Mouse (Mus musculus): Measurements from ENCODE around the gene Ephb2. TPM values are rescaled to one million over a fixed set of nuclear protein-coding genes. Genes with fewer than 3 reads are reported as not detected.

The Ephb2 gene
- polyA plus RNA-seq, 1 experiment from 2014 or later, result 1.3 TPM

DNA sequence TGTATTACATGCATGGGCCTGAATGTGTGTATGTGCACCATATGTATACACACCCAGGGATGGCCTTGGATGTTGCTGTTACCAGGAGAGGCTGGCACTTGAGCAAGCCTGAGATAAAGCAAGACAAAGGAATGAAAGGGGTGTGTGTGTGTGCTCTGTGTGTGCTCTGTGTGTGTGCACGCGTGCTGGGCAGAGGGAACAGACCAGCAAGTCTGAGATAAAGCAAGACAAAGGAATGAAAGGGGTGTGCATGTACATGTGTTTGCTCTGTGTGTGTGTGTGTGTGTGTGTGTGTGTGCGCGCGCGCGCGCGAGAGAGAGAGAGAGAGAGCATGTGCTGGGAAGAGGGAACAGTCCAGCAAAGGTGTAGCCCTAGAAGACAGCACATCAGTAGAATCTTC is 125.4 kb downstream of the Ephb2 start:
- H3K9me3 ChIP-seq (replicated peaks), result no peaks in the 10 kb centered on the region
- H3K27me3 ChIP-seq, result no peaks in the 10 kb centered on the region; the same call in 1 of the 2 replicates
- no peak overlapping the region for H3K27ac ChIP-seq
- H3K36me3 ChIP-seq, result no peaks in the 10 kb centered on the region
- ATAC-seq (replicated peaks; ENCODE audit: insufficient number of reproducible peaks, insufficient read depth, low FRiP score, low read depth), result no peak
- peaks cover 11% of the 10 kb centered on the region for H3K4me1 ChIP-seq (replicated peaks)
- no peak overlapping the region for H3K4me3 ChIP-seq
- WGBS, result 93% methylated on average over 9 of the region's 9 CpGs
- H3K9ac ChIP-seq, result no peak overlapping the region
- no peak overlapping the region for H3K4me2 ChIP-seq

DNA sequence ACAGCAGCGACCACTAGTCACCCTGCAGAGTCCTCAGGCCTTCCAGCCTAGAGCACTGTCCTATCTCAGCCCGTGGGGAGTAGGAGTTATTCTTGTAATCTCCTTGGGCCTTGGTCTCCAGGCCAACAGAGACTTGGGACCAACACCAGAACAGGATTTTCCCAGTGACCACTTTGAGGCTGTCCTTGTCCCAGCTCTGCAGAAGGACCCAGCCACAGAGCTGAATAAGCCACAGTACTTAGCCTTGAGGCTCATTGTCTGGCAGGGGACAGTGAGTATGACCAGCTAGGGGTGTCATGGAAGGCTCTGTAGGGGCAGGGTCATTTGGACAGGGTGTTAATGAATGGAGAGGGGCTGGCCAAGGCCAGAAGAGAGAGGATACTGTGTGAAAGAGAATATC is 126.8 kb downstream of the Ephb2 start:
- Histone ChIP-seq H3K4me2 (no peak overlapping the region), H3K9me3 (replicated peaks) (no peaks in the 10 kb centered on the region), H3K27me3 (peaks cover 2% of the 10 kb centered on the region; the same call in 1 of the 2 replicates), H3K27ac (no peak overlapping the region), H3K4me1 (replicated peaks) (peaks cover 11% of the 10 kb centered on the region), H3K36me3 (no peaks in the 10 kb centered on the region), H3K9ac (no peak overlapping the region), H3K4me3 (no peak overlapping the region)
- WGBS, result 23% methylated on average over 2 of the region's 2 CpGs
- ATAC-seq (replicated peaks; ENCODE audit: insufficient number of reproducible peaks, insufficient read depth, low FRiP score, low read depth), result no peak

DNA sequence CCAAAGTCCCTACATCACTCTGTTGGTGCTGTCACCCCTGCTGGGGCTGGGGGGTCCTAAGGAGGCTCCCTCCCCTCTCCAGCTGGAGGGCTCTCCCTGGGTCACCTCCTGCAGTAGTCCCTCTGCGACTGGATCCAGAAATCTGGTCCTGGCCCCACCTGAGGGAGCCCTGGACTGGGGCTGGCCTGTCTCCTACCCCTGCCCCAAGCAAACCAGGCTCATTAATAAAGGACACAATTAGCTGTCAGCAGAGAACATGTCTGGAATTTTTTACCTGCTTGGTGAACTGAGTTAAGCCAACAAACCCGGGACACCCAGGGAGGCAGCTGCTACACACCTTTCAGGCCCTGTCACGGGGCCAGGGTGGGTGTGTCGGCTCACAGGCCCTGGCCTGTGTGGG is 129.1 kb downstream of the Ephb2 start:
- Histone ChIP-seq H3K4me2 (no peak overlapping the region), H3K27me3 (peaks cover 5% of the 10 kb centered on the region; the same call in 1 of the 2 replicates), H3K4me1 (replicated peaks) (peaks cover 11% of the 10 kb centered on the region), H3K36me3 (no peaks in the 10 kb centered on the region), H3K4me3 (no peak overlapping the region), H3K9ac (no peak overlapping the region), H3K27ac (no peak overlapping the region), H3K9me3 (replicated peaks) (no peaks in the 10 kb centered on the region)
- 78% methylated on average over 4 of the region's 4 CpGs for WGBS
- no peak for ATAC-seq (replicated peaks; ENCODE audit: insufficient number of reproducible peaks, insufficient read depth, low FRiP score, low read depth)

- Histone ChIP-seq H3K36me3 (no peaks in the 10 kb centered on the region), H3K9ac (no peak overlapping the region), H3K4me3 (no peak overlapping the region), H3K27me3 (peaks cover 5% of the 10 kb centered on the region; the same call in 1 of the 2 replicates), H3K4me1 (replicated peaks) (peaks cover 11% of the 10 kb centered on the region; the same call in 1 of the 2 replicates), H3K27ac (no peak overlapping the region), H3K9me3 (replicated peaks) (no peaks in the 10 kb centered on the region), H3K4me2 (no peak overlapping the region)
- WGBS, result 81% methylated on average over 5 of the region's 5 CpGs
- ATAC-seq (replicated peaks; ENCODE audit: insufficient number of reproducible peaks, insufficient read depth, low FRiP score, low read depth), result no peak
Measured at GRCm38 (mm10) chr4:136705091-136705490, 130.7 kb downstream of the Ephb2 start.

- WGBS, result 59% methylated on average over 3 of the region's 3 CpGs
- H3K4me1 ChIP-seq (replicated peaks), result peaks cover 11% of the 10 kb centered on the region; the same call in 1 of the 2 replicates
- no peak overlapping the region for H3K27ac ChIP-seq
- no peak overlapping the region for H3K4me2 ChIP-seq
- no peak overlapping the region for H3K9ac ChIP-seq
- ATAC-seq (replicated peaks; ENCODE audit: insufficient number of reproducible peaks, insufficient read depth, low FRiP score, low read depth), result no peak
- H3K9me3 ChIP-seq (replicated peaks), result no peaks in the 10 kb centered on the region
- H3K27me3 ChIP-seq, result peaks cover 5% of the 10 kb centered on the region; the same call in 1 of the 2 replicates
- H3K4me3 ChIP-seq, result no peak overlapping the region
- no peaks in the 10 kb centered on the region for H3K36me3 ChIP-seq
Measured at GRCm38 (mm10) chr4:136704551-136704950, 131.2 kb downstream of the Ephb2 start.

GRCm38 (mm10) chr4:136703351-136703750 is 132.4 kb downstream of the Ephb2 start:
- H3K27ac ChIP-seq, result no peak overlapping the region
- no peak overlapping the region for H3K9ac ChIP-seq
- peaks cover 11% of the 10 kb centered on the region; the same call in 1 of the 2 replicates for H3K27me3 ChIP-seq
- H3K4me2 ChIP-seq, result no peak overlapping the region
- WGBS, result 88% methylated on average over 11 of the region's 11 CpGs
- ATAC-seq (replicated peaks; ENCODE audit: insufficient number of reproducible peaks, insufficient read depth, low FRiP score, low read depth), result no peak
- no peaks in the 10 kb centered on the region for H3K9me3 ChIP-seq (replicated peaks)
- H3K4me1 ChIP-seq (replicated peaks), result peaks cover 1% of the 10 kb centered on the region; the same call in 1 of the 2 replicates
- no peaks in the 10 kb centered on the region for H3K36me3 ChIP-seq
- H3K4me3 ChIP-seq, result no peak overlapping the region

- 71% methylated on average over 8 of the region's 8 CpGs for WGBS
- Histone ChIP-seq H3K9me3 (replicated peaks) (no peaks in the 10 kb centered on the region), H3K27me3 (peaks cover 11% of the 10 kb centered on the region; the same call in 1 of the 2 replicates), H3K4me3 (no peak overlapping the region), H3K4me1 (replicated peaks) (no peaks in the 10 kb centered on the region), H3K27ac (no peak overlapping the region), H3K9ac (no peak overlapping the region), H3K36me3 (no peaks in the 10 kb centered on the region), H3K4me2 (no peak overlapping the region)
- ATAC-seq (replicated peaks; ENCODE audit: insufficient number of reproducible peaks, insufficient read depth, low FRiP score, low read depth), result no peak
Measured at GRCm38 (mm10) chr4:136702456-136702855, 133.3 kb downstream of the Ephb2 start.

DNA sequence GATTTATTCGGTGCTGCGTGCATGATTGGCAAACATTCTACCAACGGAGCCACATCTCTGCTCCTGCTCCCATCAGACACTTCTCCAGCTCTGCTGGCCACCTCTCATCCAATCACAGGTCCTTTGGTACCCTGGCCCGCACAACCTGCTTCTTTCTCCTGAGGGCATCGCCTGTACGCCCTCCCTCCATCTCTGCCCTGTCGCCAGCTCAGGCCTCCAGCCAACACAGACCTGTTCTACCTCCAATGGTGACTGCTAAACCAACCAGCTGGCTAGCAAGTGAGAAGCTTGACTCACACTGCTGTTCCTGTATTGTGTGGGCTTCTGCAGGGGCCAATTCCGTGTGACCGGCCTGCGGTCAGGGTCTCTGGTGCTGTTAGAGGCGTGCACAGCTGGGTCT is 134.6 kb downstream of the Ephb2 start:
- no peak for ATAC-seq (replicated peaks; ENCODE audit: insufficient number of reproducible peaks, insufficient read depth, low FRiP score, low read depth)
- Histone ChIP-seq H3K4me1 (replicated peaks) (no peaks in the 10 kb centered on the region), H3K27ac (no peak overlapping the region), H3K4me3 (no peak overlapping the region), H3K9ac (no peak overlapping the region), H3K36me3 (no peaks in the 10 kb centered on the region), H3K27me3 (peaks cover 11% of the 10 kb centered on the region; the same call in 1 of the 2 replicates), H3K4me2 (no peak overlapping the region), H3K9me3 (replicated peaks) (no peaks in the 10 kb centered on the region)
- 92% methylated on average over 11 of the region's 11 CpGs for whole genome bisulfite sequencing

GRCm38 (mm10) chr4:136699084-136699450 is 136.7 kb downstream of the Ephb2 start:
- 77% methylated on average over 7 of the region's 7 CpGs for WGBS

DNA sequence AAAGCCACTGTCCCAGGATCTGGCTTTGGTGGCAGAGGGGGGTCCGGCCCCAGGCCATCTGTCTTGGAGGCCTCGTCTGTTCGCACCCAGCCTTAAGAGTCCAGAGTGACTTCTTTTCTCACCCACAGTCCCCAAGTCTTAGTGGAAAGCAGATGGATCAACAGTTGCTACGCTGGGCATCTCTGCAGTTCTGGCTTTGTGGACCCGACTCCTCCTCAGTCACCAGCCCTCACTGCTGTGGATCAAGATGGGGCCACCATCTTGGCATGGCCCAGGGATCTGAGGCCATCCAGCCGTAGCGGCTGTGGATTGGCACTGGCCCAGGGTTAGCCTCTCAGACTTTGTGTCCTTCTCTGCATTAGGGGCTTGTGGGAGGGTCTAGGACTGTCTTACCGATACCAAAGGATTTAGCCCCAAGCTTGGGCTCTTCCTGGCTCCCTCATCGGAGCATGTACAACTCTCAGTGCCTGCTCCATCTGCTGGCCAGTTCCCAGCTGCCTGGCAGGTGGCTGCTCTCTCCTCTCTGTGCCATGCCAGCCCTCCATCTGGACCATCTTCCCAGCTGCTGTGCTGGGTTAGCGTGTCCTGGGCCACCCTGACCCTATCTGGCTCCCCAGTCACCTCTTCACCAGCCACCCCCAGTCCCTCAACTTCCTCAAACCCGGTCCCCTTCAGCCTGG is 137.2 kb downstream of the Ephb2 start:
- Histone ChIP-seq H3K36me3 (no peaks in the 10 kb centered on the region), H3K4me1 (replicated peaks) (no peaks in the 10 kb centered on the region), H3K4me3 (no peak overlapping the region), H3K27ac (no peak overlapping the region), H3K9me3 (replicated peaks) (no peaks in the 10 kb centered on the region), H3K4me2 (no peak overlapping the region), H3K27me3 (peaks cover 7% of the 10 kb centered on the region; the same call in 1 of the 2 replicates), H3K9ac (no peak overlapping the region)
- ATAC-seq (replicated peaks; ENCODE audit: insufficient number of reproducible peaks, insufficient read depth, low FRiP score, low read depth), result no peak
- 83% methylated on average over 11 of the region's 11 CpGs for WGBS

More at GRCm38 (mm10) chr4:136699084-136699450, 136.7 kb downstream of the Ephb2 start:
- H3K4me2 ChIP-seq, result no peak overlapping the region
- ATAC-seq (replicated peaks; ENCODE audit: insufficient number of reproducible peaks, insufficient read depth, low FRiP score, low read depth), result no peak
- no peaks in the 10 kb centered on the region for H3K36me3 ChIP-seq
- no peak overlapping the region for H3K4me3 ChIP-seq
- no peaks in the 10 kb centered on the region for H3K4me1 ChIP-seq (replicated peaks)
- H3K9ac ChIP-seq, result no peak overlapping the region
- no peaks in the 10 kb centered on the region for H3K9me3 ChIP-seq (replicated peaks)
- H3K27ac ChIP-seq, result no peak overlapping the region
- peaks cover 10% of the 10 kb centered on the region; the same call in 1 of the 2 replicates for H3K27me3 ChIP-seq

GRCm38 (mm10) chr4:136697325-136697724 is 138.5 kb downstream of the Ephb2 start:
- 90% methylated on average over 6 of the region's 6 CpGs for WGBS
- no peak overlapping the region for H3K27ac ChIP-seq
- no peaks in the 10 kb centered on the region for H3K36me3 ChIP-seq
- no peaks in the 10 kb centered on the region for H3K9me3 ChIP-seq (replicated peaks)
- no peak overlapping the region for H3K4me2 ChIP-seq
- no peak overlapping the region for H3K4me3 ChIP-seq
- H3K9ac ChIP-seq, result no peak overlapping the region
- no peaks in the 10 kb centered on the region for H3K4me1 ChIP-seq (replicated peaks)
- peaks cover 7% of the 10 kb centered on the region; the same call in 1 of the 2 replicates for H3K27me3 ChIP-seq
- no peak for ATAC-seq (replicated peaks; ENCODE audit: insufficient number of reproducible peaks, insufficient read depth, low FRiP score, low read depth)

Data from heart, embryonic 15.5 days (tissue).